Mouse (Mus musculus) kidney, postnatal 25 days (tissue): ENCODE measurements around the gene Thnsl2.

ENCODE experiments used
- DNase-seq, 2 experiments: peaks; one replicate each; pipeline ENCODE4 v3.0.0; 2021; ENCODE audit warnings: mixed read lengths in 2 of 2

Thnsl2 gene

DNA sequence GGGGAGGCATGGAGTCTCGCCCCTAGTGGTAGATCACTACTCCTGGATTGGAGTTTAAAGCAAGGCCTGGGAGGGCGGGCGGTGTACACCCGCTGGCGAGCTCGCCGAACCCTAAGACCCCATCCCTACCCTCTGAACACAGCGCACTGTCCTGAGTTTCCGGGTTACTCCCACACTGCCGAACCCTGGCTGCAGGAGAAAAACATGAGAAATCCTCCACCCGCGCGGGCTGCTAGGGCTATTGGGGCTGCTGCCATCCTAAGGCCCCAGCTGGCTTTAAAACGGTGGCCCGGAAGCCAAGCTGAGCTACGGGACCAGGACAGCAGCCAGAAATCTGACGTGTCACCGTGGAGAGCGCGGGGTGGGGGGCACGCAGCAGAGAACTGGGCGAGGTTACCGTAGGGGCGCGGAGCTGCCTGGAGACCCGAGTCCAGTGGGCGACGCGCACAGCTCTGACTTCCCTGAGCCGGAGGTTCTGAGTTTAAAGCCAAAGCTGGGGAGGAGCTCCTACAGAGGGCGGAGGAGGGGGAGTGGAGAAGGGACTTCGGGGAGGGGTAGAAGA is at the start of gene Thnsl2:
Thnsl2 (minus strand) TSS at position 546 of the 562 bp plus-strand sequence.
- peak; percentile 73 to 86 for DNase-seq

DNA sequence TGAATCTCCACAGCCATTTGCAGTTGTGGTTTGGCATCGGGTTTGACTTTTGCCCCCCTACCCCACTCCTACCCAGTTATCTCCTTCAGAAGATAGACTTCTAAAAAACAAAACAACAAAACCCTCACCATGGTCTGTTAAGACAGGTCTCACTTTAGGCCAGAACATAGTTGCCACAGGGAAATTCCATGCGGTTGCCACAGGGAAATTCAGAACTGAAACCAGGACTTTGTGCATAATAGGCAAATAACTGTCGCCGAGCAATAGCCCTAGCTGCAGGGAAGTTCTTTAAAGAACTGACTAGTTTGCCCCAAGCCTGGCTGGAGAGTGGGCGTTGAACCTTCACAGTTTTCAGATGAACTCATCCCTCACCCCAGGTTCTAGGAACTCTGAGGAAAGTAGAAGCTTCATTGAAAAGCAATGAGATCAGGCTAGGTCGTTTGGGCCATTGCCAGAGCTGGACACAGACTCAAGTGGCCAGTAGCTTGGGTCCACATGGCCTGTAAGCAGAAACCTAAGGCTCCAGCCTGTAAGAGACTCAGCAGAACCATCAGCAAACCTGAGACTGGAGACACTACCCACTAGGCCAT is 49.0 kb upstream of the Thnsl2 start:
- DNase-seq: peak; percentile 16 to 41

- no peak for DNase-seq
Observed at GRCm38 (mm10) chr6:71190501-71190900, 46.3 kb upstream of the Thnsl2 start.

GRCm38 (mm10) chr6:71189578-71189977 is 45.3 kb upstream of the Thnsl2 start:
- DNase-seq: no peak

GRCm38 (mm10) chr6:71184941-71185604 is 40.8 kb upstream of the Thnsl2 start:
- no peak for DNase-seq

GRCm38 (mm10) chr6:71180596-71180995 is 36.4 kb upstream of the Thnsl2 start:
- no peak for DNase-seq

- DNase-seq: peak in 1 of 2 experiments; percentile 9
Observed at GRCm38 (mm10) chr6:71172812-71173580, 28.8 kb upstream of the Thnsl2 start.

- DNase-seq: peak in 1 of 2 experiments; percentile 14
Observed at GRCm38 (mm10) chr6:71166551-71167169, 22.4 kb upstream of the Thnsl2 start.

GRCm38 (mm10) chr6:71164394-71164793 is 20.2 kb upstream of the Thnsl2 start:
- peak; percentile 54 to 62 for DNase-seq

DNA sequence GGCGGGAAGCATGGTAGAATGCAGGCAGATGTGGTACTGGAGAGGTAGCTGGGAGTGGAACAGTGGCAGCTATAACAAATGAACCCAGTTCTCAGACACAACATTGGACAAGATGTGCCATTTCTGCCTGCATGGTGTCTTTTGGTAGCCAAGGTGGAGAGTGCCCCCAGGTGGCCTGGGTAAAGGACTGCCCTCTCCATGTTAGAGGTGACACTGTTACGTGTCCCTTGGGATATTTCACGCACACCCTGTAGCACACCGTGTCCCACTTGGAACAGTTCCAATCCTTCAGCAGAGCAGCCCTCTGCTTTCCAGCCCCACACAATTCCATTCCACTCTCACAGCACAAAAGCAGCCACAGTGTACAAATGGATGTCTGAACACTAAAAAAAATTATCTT is 18.0 kb upstream of the Thnsl2 start:
- peak; percentile 46 to 72 for DNase-seq

DNA sequence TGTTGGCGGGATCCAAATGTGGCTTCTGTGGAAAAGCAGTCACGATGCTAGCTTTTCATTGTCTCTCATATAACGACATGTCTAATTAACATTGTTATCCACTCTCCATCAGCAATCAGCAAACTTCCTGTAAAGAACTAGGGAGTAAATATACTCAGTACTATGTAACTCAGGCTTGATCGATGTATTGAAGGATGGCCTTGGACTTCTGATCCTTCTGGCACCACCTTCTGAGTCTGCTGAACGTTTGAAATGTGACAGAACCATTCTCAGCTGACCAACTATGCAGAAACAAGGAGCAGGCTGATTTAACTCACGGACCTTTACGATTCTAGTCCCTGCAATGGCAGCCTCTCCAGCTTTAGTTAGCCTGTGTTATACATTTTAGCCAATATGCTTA is 17.1 kb upstream of the Thnsl2 start:
- no peak for DNase-seq

DNA sequence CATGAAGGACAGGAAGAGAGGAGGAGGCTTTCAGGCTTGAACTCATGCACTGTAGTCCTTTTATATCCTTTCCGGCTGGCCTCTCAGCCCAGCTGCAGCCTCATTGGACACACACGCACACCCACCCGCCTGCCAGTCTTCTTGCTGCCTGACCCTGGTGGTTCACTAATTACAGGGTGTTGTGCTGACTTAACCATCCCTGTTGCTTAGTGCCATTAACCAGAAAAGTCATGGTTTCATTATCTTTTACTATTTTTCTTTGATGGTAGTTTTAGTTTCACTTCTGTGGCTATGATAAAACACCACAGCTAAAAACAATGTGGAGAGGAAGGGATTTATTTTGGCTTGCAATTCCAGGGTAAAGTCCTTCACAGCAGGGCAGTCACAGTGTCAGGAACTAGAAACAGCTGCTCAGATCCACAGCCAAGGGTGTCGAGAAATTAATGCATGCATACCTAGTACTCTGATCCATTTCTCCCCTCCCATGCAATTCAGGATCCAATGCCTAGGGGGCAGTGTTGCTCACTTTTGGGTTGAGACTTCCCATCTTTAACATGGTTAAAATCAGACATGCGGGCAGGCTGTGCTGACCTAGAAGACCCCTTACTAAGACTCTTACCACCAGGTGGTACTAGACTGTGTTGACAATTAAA is 12.6 kb upstream of the Thnsl2 start:
- peak in 1 of 2 experiments; percentile 49 for DNase-seq

- DNase-seq: no peak
Observed at GRCm38 (mm10) chr6:71154861-71155260, 10.6 kb upstream of the Thnsl2 start.

DNA sequence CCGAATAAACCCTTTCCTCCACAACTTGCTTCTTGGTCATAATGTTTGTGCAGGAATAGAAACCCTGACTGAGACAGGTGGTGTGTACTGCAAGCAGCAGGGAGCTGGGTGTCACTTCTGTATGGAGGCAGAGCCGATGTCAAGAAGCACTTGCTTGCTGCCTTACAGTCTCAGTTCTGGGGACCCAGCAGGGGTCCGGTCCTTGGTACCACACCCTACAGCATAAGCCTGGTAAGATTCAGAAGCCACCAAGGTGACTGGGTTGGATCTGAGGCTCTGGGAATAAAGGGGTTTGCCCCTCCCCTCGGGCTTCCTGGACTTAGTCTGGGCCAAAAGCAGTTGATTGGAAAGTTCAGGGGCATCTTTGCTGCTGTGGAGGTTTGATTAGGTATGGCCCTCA is 9.2 kb upstream of the Thnsl2 start:
- DNase-seq: no peak

DNA sequence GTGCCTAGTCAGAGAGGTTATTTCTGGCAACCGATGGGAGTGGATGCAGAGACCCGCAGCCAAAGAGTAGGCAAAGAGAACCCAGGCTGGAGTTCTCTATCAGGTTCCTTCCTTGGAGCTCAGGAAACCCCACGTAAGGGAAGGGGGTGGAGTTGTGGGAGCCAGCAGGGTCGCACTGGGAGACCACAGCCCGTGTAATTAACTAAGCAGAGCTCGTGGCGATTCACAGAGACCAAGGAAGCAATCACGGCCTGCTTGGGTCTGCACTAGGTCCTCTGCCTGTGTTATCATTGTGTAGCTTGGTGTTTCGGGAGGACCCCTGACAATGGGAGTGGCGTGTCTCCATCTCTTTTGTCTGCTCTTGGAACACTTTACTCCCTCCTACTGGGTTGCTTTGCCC is 6.9 kb upstream of the Thnsl2 start:
- no peak for DNase-seq

DNA sequence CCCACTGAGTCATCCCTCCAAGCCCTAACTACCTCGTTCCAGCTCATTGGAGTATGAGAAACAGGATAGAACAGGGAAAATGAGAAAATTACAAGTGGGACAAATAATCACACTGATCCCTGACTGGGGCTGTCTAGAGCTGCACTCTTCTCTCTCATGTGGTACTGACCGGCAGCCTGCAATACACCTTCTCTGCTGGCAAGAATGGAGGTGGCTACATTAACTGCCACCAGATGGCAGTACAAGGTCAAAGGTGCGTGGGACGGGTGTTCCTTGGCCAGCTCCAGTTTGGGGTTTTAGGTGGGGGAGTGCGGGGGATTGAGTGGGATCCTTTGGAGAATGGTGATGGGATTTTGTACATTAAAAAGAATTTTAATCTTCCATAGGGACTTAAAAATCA is 5.3 kb upstream of the Thnsl2 start:
- DNase-seq: peak; percentile 71 to 81

DNA sequence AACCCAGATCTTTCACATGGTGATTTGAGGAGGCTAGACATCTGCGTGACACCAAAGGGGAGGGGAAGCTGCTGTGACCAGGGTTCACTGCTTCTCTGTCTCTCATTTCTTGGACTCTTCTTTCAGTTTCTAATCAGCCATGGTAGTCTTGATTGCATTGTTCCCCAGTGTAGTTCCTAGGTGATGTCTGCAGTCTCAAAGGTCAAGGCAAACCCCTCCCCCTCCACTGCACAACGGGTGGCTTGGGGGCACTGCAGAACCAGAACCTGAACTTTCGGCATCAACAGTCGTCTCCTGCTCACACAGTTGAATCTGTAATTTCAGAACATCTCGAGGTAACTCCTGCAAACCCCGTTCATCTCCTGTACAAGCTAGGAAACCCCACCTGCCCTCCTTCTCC is 4.1 kb upstream of the Thnsl2 start:
- DNase-seq: peak; percentile 57 to 73

DNA sequence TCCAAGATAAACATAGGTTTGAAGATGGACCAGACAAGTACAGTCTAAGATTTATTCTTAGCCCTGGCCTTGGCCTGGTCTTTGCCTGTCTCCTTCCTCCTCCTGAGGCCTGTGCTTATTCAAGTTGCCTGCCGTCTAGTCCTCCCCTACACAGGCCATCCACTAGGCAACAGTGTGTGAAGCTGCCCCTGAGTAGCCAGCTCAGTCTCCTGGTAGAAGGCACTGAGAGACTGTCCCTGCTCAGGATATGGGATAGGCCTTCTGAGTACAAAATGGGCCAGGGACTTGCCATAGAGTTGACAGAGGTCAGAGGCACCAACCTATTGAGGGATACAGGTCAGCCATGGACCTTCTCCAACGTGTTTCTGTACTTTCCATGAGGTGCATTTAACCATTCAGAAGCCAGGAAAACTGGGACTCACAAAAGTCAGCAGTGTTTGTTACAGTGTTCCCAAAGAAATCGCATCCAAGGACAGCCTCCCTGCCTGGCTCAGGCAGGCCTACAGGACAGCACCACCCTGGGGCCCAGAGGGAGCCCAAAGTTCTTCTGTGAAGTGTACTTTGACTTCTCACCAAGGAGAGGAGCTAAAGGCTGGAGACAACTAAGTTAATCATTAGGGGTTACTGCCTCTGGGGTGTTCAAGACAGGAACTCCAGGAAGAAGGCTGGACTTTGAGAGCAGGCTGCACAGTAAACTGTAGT is 1.2 kb upstream of the Thnsl2 start:
- DNase-seq: peak; percentile 60 to 88

DNA sequence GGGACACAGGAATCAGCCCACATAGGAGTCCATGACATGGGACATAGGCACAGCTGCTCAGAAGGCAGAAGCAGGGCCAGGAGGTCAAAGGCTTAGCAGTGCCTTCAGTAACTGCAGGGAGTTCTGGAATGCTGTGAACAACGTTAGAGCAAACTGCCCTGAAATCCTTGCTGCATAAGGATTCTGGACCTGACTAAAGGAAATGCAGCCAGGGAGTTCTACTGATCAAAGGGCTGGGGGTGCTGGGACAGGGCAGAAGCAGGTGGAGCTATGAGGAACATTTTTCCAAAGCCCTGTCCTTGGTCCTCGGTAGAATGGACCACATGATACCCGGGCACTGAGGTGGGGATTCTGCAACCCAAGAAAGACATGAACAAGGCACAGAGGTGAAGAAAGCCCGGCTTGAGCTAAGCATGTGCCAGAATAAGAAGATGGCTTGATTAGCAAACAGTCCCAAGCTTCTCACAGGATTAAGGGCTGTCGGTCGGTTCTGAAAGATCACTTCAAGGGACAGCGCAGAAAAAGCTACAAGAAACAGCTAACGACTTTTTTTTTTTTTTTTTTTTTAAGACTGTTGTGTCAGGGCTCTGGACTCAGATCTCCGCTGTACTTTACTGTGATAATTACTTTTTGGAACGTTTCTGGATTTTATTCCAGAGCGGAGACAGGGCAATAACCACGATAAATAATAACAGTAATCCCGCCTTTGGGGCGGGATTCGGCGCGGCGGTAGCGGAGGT is 915 bp downstream of the Thnsl2 start:
- peak; percentile 28 to 62 for DNase-seq

GRCm38 (mm10) chr6:71135031-71135430 is 9.2 kb downstream of the Thnsl2 start:
- no peak for DNase-seq

GRCm38 (mm10) chr6:71133559-71133958 is 10.7 kb downstream of the Thnsl2 start:
- peak; percentile 31 to 73 for DNase-seq
